Mouse (Mus musculus) heart, adult 2 months (tissue): ENCODE data around the gene Gm20388. TPM values are rescaled to one million over a fixed set of nuclear protein-coding genes. Genes with fewer than 3 reads are reported as not detected.

Experiments used
- DNase-seq, 2 experiments: peaks; one replicate each; pipeline ENCODE4 v3.0.0; 2021
- H3K27ac ChIP-seq: fragments of 200-600 bp; 2 replicates; pipeline ENCODE4 v1.8.1; 2022
- H3K27me3 ChIP-seq: fragments of 200-500 bp; 2 replicates; pipeline ENCODE4 v1.6.1; 2012; ENCODE audit warnings: mild to moderate bottlenecking, low read length, inconsistent platforms, mixed read lengths; ENCODE audit not compliant: control insufficient read depth, insufficient read depth
- H3K36me3 ChIP-seq: fragments of 200-500 bp; 2 replicates; pipeline ENCODE4 v1.6.1; 2012; ENCODE audit warnings: low read length, inconsistent platforms; ENCODE audit not compliant: control insufficient read depth, insufficient read depth
- H3K4me1 ChIP-seq: fragments of 200-500 bp; 2 replicates; pipeline ENCODE4 v1.6.1; 2011; ENCODE audit warnings: low read length; ENCODE audit not compliant: control insufficient read depth, insufficient read depth
- H3K4me3 ChIP-seq: fragments of 200-600 bp; 2 replicates; pipeline ENCODE4 v1.8.1; 2022
- H3K79me2 ChIP-seq: fragments of 200-500 bp; replicated peaks from 2 replicates; pipeline ENCODE4 v1.6.1; 2012; ENCODE audit warnings: mild to moderate bottlenecking, inconsistent platforms, low read length, moderate library complexity, mixed read lengths; ENCODE audit not compliant: control insufficient read depth, insufficient read depth
- H3K9ac ChIP-seq: fragments of 200-500 bp; 2 replicates; pipeline ENCODE4 v1.6.1; 2012; ENCODE audit warnings: low read depth, mild to moderate bottlenecking, control low read depth, inconsistent platforms, low read length, mixed read lengths
- CTCF ChIP-seq: fragments of 200-600 bp; IDR thresholded peaks from 2 replicates; pipeline ENCODE4 v1.8.1; 2022; ENCODE audit warnings: antibody characterized with exemption, mild to moderate bottlenecking, moderate library complexity
- EP300 ChIP-seq: fragments of 200-500 bp; IDR thresholded peaks from 2 replicates; pipeline ENCODE4 v1.6.1; 2011; ENCODE audit warnings: low read depth, low read length, control low read depth; ENCODE audit not compliant: insufficient read depth
- POLR2A ChIP-seq: fragments of 200-500 bp; IDR thresholded peaks from 2 replicates; pipeline ENCODE4 v1.6.1; 2011; ENCODE audit warnings: mild to moderate bottlenecking, low read depth, low read length, control low read depth; ENCODE audit not compliant: insufficient read depth
- WGBS: fragments of 180-500 bp; shearing (Covaris S2); methylation state at CpG from one replicate; pipeline ENCODE4 v1.1.7; 2018; 5-methylcytosine and 5-hydroxymethylcytosine counted together
- intact Hi-C: fragments of 180-260 bp; cut with DNase I; formaldehyde crosslinking; loops from one replicate; pipeline ENCODE4 v1.15.1; 2025
- polyA plus RNA-seq: library from polyadenylated mRNA; depleted of rRNA; stranded (reverse); fragments of >200 nt; gene quantifications from 2 replicates; pipeline ENCODE4 v1.2.3, GENCODE M21; 2012
- total RNA-seq, 2 experiments: library from RNA; stranded (reverse); gene quantifications; 2 replicates each; pipeline ENCODE4 v1.2.3; 2021

Gm20388 gene
- total and polyA plus RNA-seq, 3 experiments: 1.8 to 32.3 TPM; not detected in 1

DNA sequence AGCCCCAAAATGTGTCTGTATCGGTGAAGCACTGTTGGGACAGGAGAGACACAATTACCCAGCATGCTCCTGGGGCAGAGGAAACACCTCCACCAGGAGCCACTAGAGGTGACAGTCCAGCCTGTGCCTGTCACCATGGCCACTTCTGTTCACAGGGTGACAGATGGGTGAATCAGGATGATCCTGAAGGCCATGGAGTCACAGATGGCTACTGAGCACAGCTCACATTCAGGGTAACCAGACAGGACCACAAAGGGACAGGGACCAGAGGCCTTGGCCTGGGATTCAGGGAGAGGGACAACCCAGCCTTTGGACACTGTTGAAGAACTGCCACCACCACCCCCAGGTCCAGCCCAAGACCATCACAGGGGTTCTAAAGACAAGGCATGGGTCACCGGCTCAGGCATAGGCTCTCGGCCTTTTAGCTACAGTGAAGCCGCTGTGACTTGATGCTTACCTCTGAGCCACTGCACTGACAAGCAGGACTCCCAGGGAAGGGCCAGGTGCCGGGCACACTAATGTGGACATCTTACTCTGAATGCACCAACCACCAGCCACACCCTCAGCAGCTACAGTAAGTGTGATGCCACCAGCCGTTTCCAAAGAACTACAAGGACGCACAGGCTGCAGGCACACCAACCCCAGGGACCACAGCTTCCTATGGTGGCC is 1649.9 kb downstream of the Gm20388 start:
- intact Hi-C loops: no loop called here
- Histone ChIP-seq H3K27me3 (no peaks in the 10 kb centered on the region), H3K36me3 (no peaks in the 10 kb centered on the region), H3K4me3 (no peak overlapping the region), H3K9ac (no peak overlapping the region), H3K27ac (no peak overlapping the region; the same call in 1 of the 2 replicates), H3K4me1 (peaks cover 13% of the 10 kb centered on the region), H3K79me2 (peaks cover 2% of the 10 kb centered on the region; the same call in 1 of the 2 replicates)
- no peak for TF ChIP-seq POLR2A
- no peak for TF ChIP-seq CTCF
- no peak for TF ChIP-seq EP300
- DNase-seq: no peak
- 95% methylated on average over 7 of the region's 7 CpGs for WGBS

DNA sequence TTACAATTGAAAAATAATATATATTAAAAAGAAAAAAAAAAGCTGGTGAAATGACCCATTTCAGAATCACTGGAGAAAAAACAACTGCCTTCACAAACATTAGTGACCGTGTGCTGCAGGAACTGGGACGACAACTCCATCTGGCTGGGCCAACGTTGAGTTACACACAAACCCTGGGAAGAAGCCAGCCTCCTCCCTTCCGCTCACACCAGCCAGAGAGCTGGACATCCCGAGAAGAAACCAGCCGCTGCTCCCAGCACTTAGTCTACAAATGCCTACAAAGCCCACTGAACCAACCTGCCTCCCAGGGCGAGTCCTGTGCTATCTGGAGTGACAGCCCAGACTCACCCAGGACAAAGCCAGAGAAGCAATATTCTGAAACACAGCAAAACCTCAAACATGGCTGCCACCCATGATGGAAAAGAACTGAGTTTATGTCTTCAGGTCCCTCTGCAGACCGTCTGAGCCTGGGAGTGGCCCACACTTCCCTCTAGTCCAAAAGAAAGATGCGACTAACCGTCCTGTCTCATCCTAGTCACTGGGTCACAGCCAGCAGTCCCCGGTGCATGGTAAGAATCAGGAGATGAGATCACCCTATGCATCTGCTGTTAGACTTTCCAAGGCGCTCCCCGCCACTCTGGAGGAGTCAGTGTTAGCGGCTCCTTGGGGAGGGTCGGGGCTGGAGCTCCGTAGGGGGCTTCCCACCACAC is 1651.2 kb downstream of the Gm20388 start:
- peak; percentile 78 for DNase-seq
- intact Hi-C loops: no loop called here
- Histone ChIP-seq H3K36me3 (no peaks in the 10 kb centered on the region), H3K27ac (peak overlapping the region; percentile 88), H3K9ac (peak overlapping the region; percentile 27), H3K27me3 (no peaks in the 10 kb centered on the region), H3K4me3 (peak overlapping the region; percentile 6; the same call in 1 of the 2 replicates), H3K79me2 (peaks cover 2% of the 10 kb centered on the region; the same call in 1 of the 2 replicates), H3K4me1 (peaks cover 13% of the 10 kb centered on the region)
- peak; percentile 72 for TF ChIP-seq POLR2A
- TF ChIP-seq CTCF: no peak
- TF ChIP-seq EP300: 0 out of 2 replicates have a peak, but pooled peaks have one; percentile 40
- WGBS: 46% methylated on average over 16 of the region's 16 CpGs

DNA sequence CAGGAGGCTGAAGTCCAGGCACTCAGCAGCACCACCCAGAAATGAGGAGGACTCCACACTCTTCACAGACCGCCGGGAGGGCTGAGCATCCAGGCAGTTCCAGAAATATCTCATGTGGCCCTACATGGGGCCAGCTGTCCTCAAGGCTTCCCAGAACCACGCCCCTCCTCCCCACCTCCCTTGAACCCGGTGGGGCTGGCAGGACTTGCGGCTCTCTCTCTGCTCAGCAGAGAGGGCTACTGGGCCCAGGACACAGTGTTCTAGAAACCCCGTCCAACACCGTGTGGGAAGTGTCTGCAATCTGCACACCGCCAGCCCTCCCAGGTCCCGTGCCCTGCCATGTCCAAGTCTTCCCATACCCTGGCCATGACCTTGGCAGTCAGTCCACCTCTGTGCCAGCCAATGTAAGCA is 1652.3 kb downstream of the Gm20388 start:
- Histone ChIP-seq H3K4me3 (no peak overlapping the region), H3K27me3 (no peaks in the 10 kb centered on the region), H3K79me2 (peaks cover 4% of the 10 kb centered on the region), H3K36me3 (no peaks in the 10 kb centered on the region), H3K27ac (peak overlapping the region; percentile 88), H3K4me1 (peaks cover 13% of the 10 kb centered on the region), H3K9ac (peak overlapping the region; percentile 27; the same call in 1 of the 2 replicates)
- WGBS: 50% methylated on average over 9 of the region's 9 CpGs
- peak; percentile 82 to 91 for DNase-seq
- peak; percentile 99 for TF ChIP-seq EP300
- no peak for TF ChIP-seq CTCF
- TF ChIP-seq POLR2A: peak; percentile 57
- intact Hi-C loops: no loop called here

DNA sequence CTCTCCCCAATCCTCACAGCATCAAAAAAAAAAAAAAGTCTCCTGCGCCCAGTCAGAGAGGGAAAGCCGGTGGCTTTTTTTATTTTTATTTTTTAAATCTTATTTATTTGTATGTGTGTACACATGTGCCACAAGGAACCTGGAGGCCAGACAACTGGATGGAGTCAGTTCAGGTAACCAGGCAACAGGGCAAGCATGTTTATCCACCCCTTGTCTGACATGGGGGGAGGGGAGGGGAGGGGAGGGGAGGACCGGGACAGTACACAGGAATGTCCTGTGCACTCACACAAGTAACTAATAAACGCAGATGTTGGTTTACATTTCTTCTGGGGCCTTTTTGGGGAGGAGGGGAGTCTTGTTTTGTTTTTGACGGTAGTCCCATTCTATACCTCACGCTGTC is 1653.1 kb downstream of the Gm20388 start:
- no peak for DNase-seq
- no peak for TF ChIP-seq POLR2A
- no peak for TF ChIP-seq CTCF
- no peak for TF ChIP-seq EP300
- H3K27me3 ChIP-seq: no peaks in the 10 kb centered on the region
- H3K9ac ChIP-seq: no peak overlapping the region
- H3K79me2 ChIP-seq: peaks cover 4% of the 10 kb centered on the region
- H3K27ac ChIP-seq: peak overlapping the region; percentile 88
- H3K36me3 ChIP-seq: no peaks in the 10 kb centered on the region
- WGBS: 57% methylated on average over 6 of the region's 6 CpGs
- intact Hi-C loops: no loop called here
- no peak overlapping the region for H3K4me3 ChIP-seq
- H3K4me1 ChIP-seq: peaks cover 13% of the 10 kb centered on the region

DNA sequence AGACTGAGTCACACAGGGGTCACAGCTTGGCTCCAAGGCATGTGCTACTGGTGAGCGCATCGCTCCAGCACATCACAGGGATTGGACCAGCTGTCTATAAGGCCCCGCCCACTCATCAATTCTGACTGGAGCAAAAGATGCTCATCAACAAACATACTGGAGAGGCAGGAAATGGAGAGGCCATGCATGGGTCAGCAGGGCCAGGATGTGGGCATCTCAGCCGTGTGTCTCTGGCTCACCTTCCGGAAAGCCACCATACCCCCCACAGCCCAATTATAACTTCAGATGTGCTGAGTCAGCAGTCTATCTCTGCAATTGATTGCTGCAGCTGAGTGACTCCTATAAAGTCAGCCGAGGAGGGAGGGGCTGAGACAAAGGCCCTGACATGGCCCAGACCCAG is 1657.7 kb downstream of the Gm20388 start:
- Histone ChIP-seq H3K4me1 (peaks cover 8% of the 10 kb centered on the region), H3K27ac (no peak overlapping the region), H3K36me3 (no peaks in the 10 kb centered on the region), H3K27me3 (no peaks in the 10 kb centered on the region), H3K79me2 (peaks cover 2% of the 10 kb centered on the region), H3K9ac (no peak overlapping the region), H3K4me3 (no peak overlapping the region)
- DNase-seq: no peak
- intact Hi-C loops: no loop called here
- TF ChIP-seq POLR2A (no peak), CTCF (no peak), EP300 (no peak)
- WGBS: 59% methylated on average over 6 of the region's 6 CpGs

DNA sequence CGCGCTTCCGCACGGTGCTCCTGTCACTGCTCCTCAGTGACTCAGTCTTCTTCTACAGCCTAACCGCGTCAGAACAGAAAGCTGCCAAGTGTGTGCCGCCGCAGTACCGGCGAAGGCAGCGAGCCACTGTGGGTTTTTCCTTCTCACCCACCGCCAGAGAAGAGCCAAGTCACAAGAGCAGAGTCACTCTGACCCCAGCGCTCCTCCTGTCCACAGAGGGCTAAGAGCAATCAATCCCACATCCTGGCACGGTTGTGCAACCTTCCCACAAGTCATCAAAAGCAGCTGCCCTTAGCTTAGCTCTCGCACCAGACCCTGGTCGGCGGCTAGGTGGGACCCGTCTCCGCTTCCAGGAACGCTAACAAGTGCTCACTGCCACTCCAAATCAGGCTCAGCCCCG is 1659.7 kb downstream of the Gm20388 start:
- WGBS: 66% methylated on average over 21 of the region's 21 CpGs
- peak overlapping the region; percentile 66 for H3K27ac ChIP-seq
- H3K9ac ChIP-seq: peak overlapping the region; percentile 18

More for the DNA sequence above, 1659.7 kb downstream of the Gm20388 start:
- Histone ChIP-seq H3K27me3 (no peaks in the 10 kb centered on the region), H3K79me2 (peaks cover 2% of the 10 kb centered on the region), H3K36me3 (no peaks in the 10 kb centered on the region), H3K4me1 (peaks cover 13% of the 10 kb centered on the region), H3K4me3 (no peak overlapping the region)
- peak in 1 of 2 experiments; percentile 46 for DNase-seq
- intact Hi-C loops: no loop called here
- no peak for TF ChIP-seq CTCF
- 0 out of 2 replicates have a peak, but pooled peaks have one; percentile 47 for TF ChIP-seq EP300
- TF ChIP-seq POLR2A: 0 out of 2 replicates have a peak, but pooled peaks have one; percentile 10
